Mouse (Mus musculus): ENCODE results near the gene Rasgef1a.

Rasgef1a gene

DNA sequence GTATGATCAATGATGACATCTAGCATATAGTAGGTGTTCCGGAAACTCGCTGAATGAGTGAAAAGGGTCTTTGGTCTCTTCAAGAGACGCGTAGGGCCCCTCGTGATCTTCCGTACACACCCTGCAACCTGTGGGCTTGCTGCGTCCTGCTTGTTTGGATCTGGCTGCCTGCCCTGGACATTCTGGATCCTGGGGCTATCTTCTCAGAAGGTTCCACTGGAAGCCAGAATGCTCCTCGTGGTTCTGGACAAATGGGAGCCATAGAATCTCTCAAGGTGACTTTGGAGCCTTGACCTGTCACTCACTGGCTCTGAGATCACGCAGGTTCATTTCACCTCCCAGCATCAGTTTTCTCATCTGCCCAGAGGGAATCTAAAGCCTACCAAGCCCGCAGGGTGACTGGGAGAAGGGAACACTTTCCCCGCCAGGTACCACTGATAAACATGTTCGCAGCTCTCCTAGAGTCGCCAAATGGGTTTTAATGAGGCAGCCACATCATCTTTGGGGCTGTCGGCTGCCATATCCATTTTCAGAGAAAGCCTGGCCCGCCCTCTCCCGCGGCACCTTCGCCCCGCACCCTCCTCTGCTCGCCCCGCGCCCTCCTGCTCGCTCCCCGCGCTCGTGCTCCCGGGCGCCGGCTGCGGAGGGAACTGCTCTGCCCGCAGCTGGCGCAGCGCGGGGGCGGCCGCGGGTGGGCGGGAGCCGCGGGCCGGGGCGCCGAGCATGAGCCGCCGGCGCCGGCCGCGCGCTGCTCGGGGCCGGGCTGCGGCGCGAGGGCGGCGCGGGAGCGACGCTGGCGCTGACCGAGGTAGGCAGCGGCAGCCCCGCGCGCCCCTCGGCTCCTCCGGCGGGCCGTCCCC is at the start of gene Rasgef1a:
Rasgef1a (plus strand) TSS at position 683 of the 860 bp plus-strand sequence.
- DNase-seq (ENCODE audit: low spot score): peak; percentile 17

- no peak for DNase-seq (ENCODE audit: low spot score)
Measured at GRCm38 (mm10) chr6:117963201-117963600, 48.0 kb upstream of the Rasgef1a start.

GRCm38 (mm10) chr6:117966729-117967128 is 44.5 kb upstream of the Rasgef1a start:
- DNase-seq (ENCODE audit: low spot score): peak; percentile 17

DNA sequence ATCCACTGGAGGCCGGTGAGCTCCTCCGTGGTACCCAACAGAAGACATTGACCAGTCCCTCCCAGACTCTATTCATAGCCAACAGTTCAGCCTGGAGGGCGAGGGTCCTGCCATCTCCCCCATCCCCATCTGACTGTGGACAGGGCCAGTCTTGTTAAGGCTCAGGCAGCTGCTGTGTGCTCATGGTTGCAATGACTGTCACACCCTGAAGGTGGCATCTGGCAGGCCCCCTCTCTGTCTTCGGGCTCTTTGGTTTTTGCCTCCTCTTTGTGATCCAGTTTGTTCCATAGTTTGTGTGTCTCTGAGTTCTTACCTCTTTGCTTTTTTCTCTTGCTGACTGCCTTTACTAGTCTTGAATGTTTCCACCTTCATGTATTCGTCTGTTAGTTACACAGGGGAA is 24.1 kb upstream of the Rasgef1a start:
- DNase-seq (ENCODE audit: low spot score): peak; percentile 15

DNA sequence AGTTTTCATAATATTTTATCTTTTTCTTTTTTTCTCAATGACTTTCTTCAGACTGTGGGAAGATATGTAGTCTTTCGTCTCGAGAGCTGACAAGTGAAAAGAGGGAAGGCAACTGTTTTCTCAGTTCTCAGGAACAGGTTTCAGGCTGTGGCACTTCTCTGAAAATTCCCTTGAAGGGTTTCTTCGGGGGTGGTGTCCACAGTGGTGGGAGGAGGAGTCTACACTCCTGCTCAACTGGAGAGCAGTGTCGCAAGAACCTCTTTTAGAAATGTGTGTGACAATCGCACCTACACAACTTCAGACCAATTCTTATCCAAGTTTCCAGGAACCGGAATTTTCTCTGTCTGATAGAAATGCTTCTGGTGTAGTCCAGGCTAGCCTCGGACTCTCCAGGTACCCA is 22.0 kb upstream of the Rasgef1a start:
- DNase-seq (ENCODE audit: low spot score): no peak

- DNase-seq (ENCODE audit: low spot score): no peak
Measured at GRCm38 (mm10) chr6:117990649-117991048, 20.6 kb upstream of the Rasgef1a start.

- no peak for DNase-seq (ENCODE audit: low spot score)
Measured at GRCm38 (mm10) chr6:117991297-117991696, 19.9 kb upstream of the Rasgef1a start.

GRCm38 (mm10) chr6:117991928-117992327 is 19.3 kb upstream of the Rasgef1a start:
- DNase-seq (ENCODE audit: low spot score): no peak

GRCm38 (mm10) chr6:117995168-117995567 is 16.1 kb upstream of the Rasgef1a start:
- DNase-seq (ENCODE audit: low spot score): peak; percentile 40

GRCm38 (mm10) chr6:118001272-118001671 is 10.0 kb upstream of the Rasgef1a start:
- peak; percentile 55 for DNase-seq (ENCODE audit: low spot score)

GRCm38 (mm10) chr6:118007302-118007701 is 3.9 kb upstream of the Rasgef1a start:
- DNase-seq (ENCODE audit: low spot score): peak; percentile 39

- no peak for DNase-seq (ENCODE audit: low spot score)
Measured at GRCm38 (mm10) chr6:118007843-118008539, 3.2 kb upstream of the Rasgef1a start.

DNA sequence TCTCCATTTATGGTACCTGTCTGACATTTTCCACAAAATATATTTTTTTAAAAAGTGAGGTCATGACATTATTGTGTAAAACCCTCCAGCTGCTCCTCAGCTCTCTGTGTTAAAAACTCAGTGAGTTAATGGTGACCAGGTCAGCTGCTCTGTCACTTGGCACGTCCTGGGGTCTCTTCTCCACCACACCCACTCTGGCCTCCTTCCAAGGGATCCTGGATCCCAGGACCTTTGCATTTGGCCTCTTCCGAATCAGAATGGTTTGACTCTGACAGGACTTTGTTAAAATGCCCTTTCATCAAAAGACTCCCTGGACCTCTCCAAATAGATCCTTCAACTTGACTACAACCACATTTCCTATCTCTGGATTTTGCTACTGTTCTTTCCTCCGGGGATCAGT is 982 bp upstream of the Rasgef1a start:
- no peak for DNase-seq (ENCODE audit: low spot score)

DNA sequence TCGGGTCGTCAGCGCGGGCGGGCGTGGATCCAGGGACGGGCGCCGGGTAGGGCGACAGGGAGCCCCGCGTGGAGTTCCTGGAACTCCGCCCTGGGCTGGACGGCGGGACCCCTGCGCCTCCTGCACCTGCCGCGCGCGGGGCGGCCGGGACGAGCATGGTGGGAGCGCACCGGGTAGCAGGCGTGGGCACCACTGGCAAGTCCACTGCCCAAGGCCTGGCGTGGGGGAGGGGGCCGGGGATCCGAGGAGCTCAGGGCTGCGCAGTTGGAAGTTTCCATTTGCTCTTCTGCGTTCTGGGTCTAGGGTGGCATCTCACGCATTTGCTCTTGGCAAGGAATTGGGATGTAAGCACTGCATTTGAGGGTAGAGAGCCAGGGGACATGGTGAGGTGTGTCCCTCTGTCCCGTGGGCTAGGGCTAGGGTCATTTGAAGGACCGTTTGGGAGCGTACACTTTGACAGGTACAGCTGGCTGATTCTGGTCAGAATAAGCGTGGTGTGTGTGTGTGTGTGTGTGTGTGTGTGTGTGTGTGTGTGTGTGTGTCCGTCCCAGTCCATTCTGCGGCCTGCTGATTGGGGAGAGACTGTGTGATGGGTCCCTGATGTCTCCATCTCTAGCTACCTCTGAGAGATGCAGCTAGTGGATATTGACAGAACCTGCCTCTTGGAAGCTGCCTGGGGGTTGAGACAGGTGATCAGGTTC is 528 bp downstream of the Rasgef1a start:
- no peak for DNase-seq (ENCODE audit: low spot score)

- no peak for DNase-seq (ENCODE audit: low spot score)
Measured at GRCm38 (mm10) chr6:118012317-118012700, 1.1 kb downstream of the Rasgef1a start.

- DNase-seq (ENCODE audit: low spot score): no peak
Measured at GRCm38 (mm10) chr6:118012987-118013866, 2.0 kb downstream of the Rasgef1a start.

- DNase-seq (ENCODE audit: low spot score): no peak
Measured at GRCm38 (mm10) chr6:118014881-118015280, 3.6 kb downstream of the Rasgef1a start.

GRCm38 (mm10) chr6:118015971-118016370 is 4.7 kb downstream of the Rasgef1a start:
- peak; percentile 34 for DNase-seq (ENCODE audit: low spot score)

DNA sequence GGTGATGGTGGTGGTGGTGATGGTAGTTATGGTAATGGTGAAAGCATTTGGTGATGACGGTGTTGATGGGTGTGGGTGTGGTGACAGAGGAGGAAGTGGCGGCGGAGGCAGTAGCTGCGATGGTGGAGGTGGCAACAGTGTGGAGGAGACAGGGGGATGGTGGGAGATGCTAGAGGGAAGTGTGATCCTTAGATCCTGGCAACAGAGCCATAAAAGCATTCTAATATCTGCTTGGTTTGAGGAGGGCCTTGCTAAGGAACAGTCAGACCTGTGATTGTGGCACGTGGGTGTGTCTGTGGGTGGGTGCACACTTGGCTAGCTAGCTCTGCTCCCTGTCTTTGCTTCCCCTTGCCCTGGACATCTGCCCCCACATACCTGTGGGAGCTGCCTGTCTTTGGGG is 7.4 kb downstream of the Rasgef1a start:
- DNase-seq (ENCODE audit: low spot score): no peak

DNA sequence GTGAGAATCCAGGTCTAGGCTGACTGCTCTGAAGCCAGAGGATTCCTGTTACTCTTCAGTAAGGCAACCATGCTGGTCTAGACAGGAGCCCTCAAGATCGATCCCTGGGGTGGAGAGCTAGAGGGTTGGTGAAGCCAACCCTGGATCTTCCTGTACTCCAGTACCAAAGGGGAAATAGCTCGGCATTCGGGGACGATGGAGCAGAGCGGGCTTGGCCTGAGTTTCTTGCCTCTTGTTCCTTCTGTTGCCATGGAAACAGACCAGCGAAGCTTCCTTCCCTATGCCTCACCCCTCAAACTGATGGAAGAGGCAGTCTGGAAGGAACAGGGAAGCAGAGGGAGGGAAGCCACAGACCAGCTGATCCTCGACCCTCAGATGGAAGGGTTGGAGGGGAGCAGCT is 8.3 kb downstream of the Rasgef1a start:
- peak; percentile 42 for DNase-seq (ENCODE audit: low spot score)

- no peak for DNase-seq (ENCODE audit: low spot score)
Measured at GRCm38 (mm10) chr6:118022898-118023635, 11.8 kb downstream of the Rasgef1a start.
